Mouse (Mus musculus): ENCODE results near the gene Svbp. TPM values are rescaled to one million over a fixed set of nuclear protein-coding genes. Genes with fewer than 3 reads are reported as not detected.

Svbp gene
- total RNA-seq, 2 experiments from 2014 or later = 38.2 to 44.7 TPM

GRCm38 (mm10) chr4:119190618-119191017 is 4.5 kb upstream of the Svbp start:
- DNase-seq = no peak

GRCm38 (mm10) chr4:119191273-119191672 is 3.8 kb upstream of the Svbp start:
- no peak for DNase-seq

- DNase-seq = no peak
Observed at GRCm38 (mm10) chr4:119192757-119193156, 2.3 kb upstream of the Svbp start.

- no peak for DNase-seq
Observed at GRCm38 (mm10) chr4:119195582-119196320, 645 bp downstream of the Svbp start.

GRCm38 (mm10) chr4:119198105-119198504 is 3.0 kb downstream of the Svbp start:
- DNase-seq = no peak

GRCm38 (mm10) chr4:119204672-119205071 is 9.6 kb downstream of the Svbp start:
- DNase-seq = peak; percentile 66

- no peak for DNase-seq
Observed at GRCm38 (mm10) chr4:119216667-119217066, 21.6 kb downstream of the Svbp start.

GRCm38 (mm10) chr4:119218169-119218568 is 23.1 kb downstream of the Svbp start, which contains the start of gene Tmem269:
Gene Tmem269, minus strand, starts transcription at chr4:119218217.
- DNase-seq = no peak

- no peak for DNase-seq
Observed at GRCm38 (mm10) chr4:119223696-119224095, 28.6 kb downstream of the Svbp start.

GRCm38 (mm10) chr4:119224534-119224933 is 29.4 kb downstream of the Svbp start:
- no peak for DNase-seq

GRCm38 (mm10) chr4:119225719-119226118 is 30.6 kb downstream of the Svbp start:
- DNase-seq = no peak

GRCm38 (mm10) chr4:119226751-119227150 is 31.6 kb downstream of the Svbp start:
- no peak for DNase-seq

- peak; percentile 99 for DNase-seq
Observed at GRCm38 (mm10) chr4:119232410-119233255, 37.5 kb downstream of the Svbp start, which contains the start of the genes AU022252 and P3h1. Gene AU022252, minus strand, starts transcription at chr4:119232712. Gene P3h1, plus strand, starts transcription at chr4:119232915.

- DNase-seq = peak; percentile 30
Observed at GRCm38 (mm10) chr4:119233256-119233901, 38.3 kb downstream of the Svbp start.

- DNase-seq = no peak
Observed at GRCm38 (mm10) chr4:119234348-119234747, 39.2 kb downstream of the Svbp start.

GRCm38 (mm10) chr4:119238661-119239060 is 43.6 kb downstream of the Svbp start:
- DNase-seq = no peak

GRCm38 (mm10) chr4:119239181-119239682 is 44.1 kb downstream of the Svbp start:
- DNase-seq = no peak

GRCm38 (mm10) chr4:119241664-119242063 is 46.6 kb downstream of the Svbp start:
- no peak for DNase-seq

GRCm38 (mm10) chr4:119242571-119242970 is 47.5 kb downstream of the Svbp start:
- no peak for DNase-seq

- no peak for DNase-seq
Observed at GRCm38 (mm10) chr4:119244468-119245240, 49.5 kb downstream of the Svbp start.

- DNase-seq = no peak
Observed at GRCm38 (mm10) chr4:119245556-119245955, 50.5 kb downstream of the Svbp start.

- DNase-seq = no peak
Observed at GRCm38 (mm10) chr4:119245961-119246360, 50.9 kb downstream of the Svbp start.

Measured in gastrocnemius, postnatal 10 days (tissue).